Mouse (Mus musculus): ENCODE data around the gene Zfp174. TPM values are rescaled to one million over a fixed set of nuclear protein-coding genes. Genes with fewer than 3 reads are reported as not detected.

Zfp174 gene
- total RNA-seq (2023) = under 1 TPM; 0.39 to 0.64 TPM

DNA sequence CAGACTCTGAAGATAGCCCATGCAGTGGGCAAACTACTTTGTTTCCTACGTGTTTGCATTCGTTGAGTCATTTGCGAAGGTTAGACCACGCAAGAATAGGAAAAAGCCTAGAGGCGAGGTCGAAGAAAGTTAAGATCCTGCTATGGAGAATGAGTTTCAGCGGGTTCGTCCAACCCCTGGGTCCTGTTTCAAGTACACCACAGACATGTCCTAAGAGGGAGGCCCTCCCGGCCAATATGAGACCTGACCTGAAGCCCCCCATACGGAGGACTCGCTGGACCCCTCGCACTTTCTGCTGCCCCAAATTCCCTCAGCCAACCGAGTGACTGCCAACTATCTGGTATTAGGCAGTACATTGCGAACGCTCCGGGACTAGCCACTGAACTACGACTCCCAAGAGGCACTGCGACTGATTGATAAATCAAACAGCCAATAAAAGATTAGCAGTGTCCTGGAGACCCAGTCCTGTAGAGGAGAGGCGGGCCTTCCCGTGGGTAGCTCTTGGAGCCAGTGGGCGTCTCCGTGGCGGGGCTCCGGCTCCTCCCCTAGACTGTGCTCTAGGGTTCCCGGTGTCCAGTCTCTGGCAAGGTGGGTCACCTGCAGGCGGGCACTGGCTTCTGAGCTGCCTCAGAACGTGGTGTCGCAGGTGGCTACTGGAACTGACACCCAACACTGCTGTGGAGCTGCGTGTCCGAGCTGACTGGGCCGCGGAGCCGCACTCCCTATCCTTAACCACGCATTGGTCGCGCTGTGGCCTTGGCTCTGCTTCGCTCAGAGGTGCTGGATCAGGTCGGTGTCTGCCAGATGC, at the start of gene Zfp174:
Zfp174 (plus strand) TSS at position 558 of the 808 bp plus-strand sequence.

DNA sequence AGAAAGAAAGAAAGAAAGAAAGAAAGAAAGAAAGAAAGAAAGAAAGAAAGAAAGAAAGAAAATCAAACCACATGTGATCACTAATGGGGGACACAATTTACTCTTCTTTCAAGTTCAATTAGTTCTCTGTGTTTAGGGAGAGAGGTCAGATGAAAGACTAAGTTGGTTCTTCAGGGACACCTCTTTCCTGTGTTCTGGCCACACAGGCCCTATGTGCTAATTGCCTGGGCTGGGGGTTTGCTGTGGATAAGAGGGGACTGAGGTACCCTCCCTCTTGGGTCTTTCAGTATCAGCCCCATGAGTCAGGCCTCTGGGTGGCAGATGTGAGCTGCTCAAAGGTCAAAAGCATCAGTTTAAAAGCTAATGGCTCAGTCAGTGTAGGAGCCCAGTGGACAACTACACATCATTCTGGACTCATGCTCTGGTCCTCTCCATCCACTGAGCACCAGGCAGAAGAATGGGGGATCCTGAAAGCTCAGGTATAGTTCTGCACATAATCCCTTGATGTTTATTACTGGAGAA, 16.4 kb upstream of the Zfp174 start, which contains the start of gene Olfr15:
Olfr15 (plus strand) TSS at position 291 of the 522 bp plus-strand sequence.

DNA sequence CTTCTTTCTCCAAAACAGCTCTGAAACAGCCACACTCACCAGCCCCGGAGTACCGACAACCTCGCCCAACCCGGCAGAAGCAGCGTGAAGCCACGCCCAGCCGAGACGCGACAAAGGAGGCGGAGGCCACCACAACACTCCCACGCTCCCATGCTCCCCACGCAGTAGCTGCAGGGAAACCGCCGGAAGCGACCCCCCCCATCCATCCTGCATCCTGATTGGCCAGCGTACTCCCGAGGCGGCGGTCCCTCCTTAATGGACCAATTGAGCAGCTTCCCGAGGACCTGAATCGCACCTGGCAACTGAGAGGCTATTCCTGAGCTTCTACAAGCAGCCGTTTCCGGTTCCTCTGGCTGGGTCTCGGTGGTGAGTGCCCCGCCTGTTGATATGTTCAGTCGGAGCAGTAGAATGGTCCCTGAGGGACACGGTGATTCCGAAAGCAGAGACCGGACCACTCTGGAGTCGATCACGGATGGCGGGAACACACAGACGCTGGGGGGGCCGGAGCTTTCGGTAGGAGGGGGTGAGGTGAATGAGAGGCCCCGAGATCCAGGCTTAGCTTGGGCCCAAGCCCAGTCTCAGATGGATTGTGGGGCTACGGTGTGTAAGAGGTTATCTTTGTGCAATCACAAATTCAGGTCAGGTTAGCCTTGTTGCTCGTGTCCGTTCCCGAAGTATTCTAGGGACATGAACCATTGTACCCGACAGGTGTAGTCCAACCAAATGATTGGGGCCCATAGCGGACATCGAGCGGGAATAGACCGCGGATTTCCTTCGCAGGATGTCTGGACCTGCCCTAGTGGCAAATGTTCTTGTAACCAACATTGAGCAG, 25.4 kb downstream of the Zfp174 start, which contains the start of gene Naa60:
Naa60 (plus strand) TSS at position 160 of the 832 bp plus-strand sequence.

DNA sequence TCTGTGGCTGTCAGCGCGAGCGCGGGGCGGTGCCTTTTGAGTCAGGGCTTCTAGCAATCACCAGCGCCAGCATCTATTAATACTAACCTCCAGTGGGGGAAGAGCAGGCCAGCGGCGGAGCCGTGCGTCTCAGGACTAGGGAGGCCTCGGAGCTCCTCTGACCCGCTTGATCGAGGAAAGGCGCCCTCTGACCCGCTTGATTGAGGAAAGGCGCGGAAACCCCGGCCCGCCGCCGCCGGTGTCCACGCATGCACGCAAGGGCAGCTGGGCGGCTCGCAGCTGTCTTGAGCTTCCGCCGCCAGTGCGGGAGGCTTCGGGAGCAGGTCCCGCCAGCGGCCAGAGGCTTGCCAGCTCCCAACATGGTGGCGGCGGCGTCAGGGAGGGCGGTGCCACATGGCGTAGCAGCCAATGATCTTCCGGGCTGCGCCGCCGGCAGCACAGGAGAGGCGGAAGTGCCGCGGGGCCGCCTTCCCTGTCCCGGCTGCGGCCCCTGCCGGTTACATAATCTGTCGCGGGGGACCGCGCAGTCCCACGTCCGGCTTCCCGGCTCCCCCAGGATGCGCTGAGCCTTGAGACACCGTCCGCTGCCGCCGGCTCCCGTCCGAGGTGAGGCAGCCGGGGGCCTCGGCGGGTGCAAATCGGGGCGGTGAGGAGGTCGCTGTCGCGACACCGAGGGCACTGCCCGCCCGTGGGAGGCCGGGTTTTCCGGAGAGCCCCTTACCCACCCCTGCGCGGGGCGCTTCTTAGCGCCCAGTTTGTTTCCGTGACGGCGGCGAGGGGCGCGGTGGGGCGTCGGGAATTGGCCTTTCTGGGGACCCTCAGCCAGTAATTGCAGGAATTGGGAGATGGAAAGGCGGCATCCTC, 37.4 kb downstream of the Zfp174 start, which contains the start of the genes Zfp597 and Gm20695:
Zfp597 (minus strand) TSS at position 361 of the 864 bp plus-strand sequence.
Gm20695 (plus strand) TSS at position 448 of the 864 bp plus-strand sequence.

Other genes starting within 250 kb of the Zfp174 start
- 10 to 100 TPM; 86.4 to 98.5 TPM for gene Mefv, start 129.2 kb upstream of the Zfp174 start, total RNA-seq (2023)
- gene Zfp263, start 103.2 kb upstream of the Zfp174 start, total RNA-seq (2023) = 10 to 100 TPM; 76.8 to 78.0 TPM
- gene Olfr15, start 16.4 kb upstream of the Zfp174 start, total RNA-seq (2023) = not detected
- gene Naa60, start 25.1 kb downstream of the Zfp174 start, total RNA-seq (2023) = 100 to 1,000 TPM; 118 to 130 TPM
- gene Zfp597, start 37.3 kb downstream of the Zfp174 start, total RNA-seq (2023) = 10 to 100 TPM; 11.8 to 17.2 TPM
- 1 to 10 TPM; 1.0 to 2.8 TPM for gene Gm20695, start 37.4 kb downstream of the Zfp174 start, total RNA-seq (2023)
- gene 1700037C18Rik, start 61.4 kb downstream of the Zfp174 start, total RNA-seq (2023) = 1 to 10 TPM; 3.7 to 4.3 TPM
- 10 to 100 TPM; 11.0 to 13.2 TPM for gene Cluap1, start 61.5 kb downstream of the Zfp174 start, total RNA-seq (2023)
- gene Nlrc3, start 129.4 kb downstream of the Zfp174 start, total RNA-seq (2023) = 1 to 10 TPM; 1.7 to 2.6 TPM
- 10 to 100 TPM; 30.3 to 34.9 TPM for gene Slx4, start 156.5 kb downstream of the Zfp174 start, total RNA-seq (2023)
- not detected for gene Dnase1, start 189.7 kb downstream of the Zfp174 start, total RNA-seq (2023)
- 10 to 100 TPM; 39.4 to 41.5 TPM for gene Trap1, start 230.6 kb downstream of the Zfp174 start, total RNA-seq (2023)